Mouse (Mus musculus): ENCODE measurements around the gene Daam1.

DNA sequence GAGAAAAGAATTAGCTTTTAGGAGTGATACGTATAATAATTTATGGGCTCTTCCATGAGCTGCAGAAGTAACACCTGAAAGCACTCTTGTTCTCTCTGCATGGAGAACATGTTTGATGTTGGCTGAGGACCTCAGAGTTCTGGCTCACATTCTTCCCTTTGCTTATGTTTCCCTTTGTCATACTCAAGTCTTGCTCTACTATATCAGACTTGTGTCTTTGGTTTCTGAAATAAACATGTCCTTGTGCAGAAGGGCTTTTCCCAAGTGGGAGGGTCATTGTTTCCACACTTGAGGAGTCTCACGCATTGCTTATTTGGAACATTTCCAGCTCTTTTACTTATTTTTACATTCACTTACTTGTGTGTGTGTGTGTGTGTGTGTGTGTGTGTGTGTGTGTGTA is 11.7 kb downstream of the Daam1 start:
- TF ChIP-seq CTCF (IDR thresholded peaks at IDR 0.05; ENCODE audit: control insufficient read depth, insufficient read depth, low read length) = no peak
- TF ChIP-seq POLR2A (IDR thresholded peaks at IDR 0.05; ENCODE audit: borderline replicate concordance, control insufficient read depth, low read depth, low read length) = no peak

Data from bone marrow, adult 2 months (tissue).